Mouse (Mus musculus) heart, postnatal 0 days (tissue): ENCODE results near the gene Ago1.

ENCODE experiments used
- CTCF ChIP-seq: IDR thresholded peaks from 2 replicates; pipeline ENCODE4 v1.5.1; 2016; ENCODE audit warnings: antibody characterized with exemption, control low read depth, low read depth
- EP300 ChIP-seq: IDR thresholded peaks from 2 replicates; pipeline ENCODE4 v1.6.1; 2016; ENCODE audit warnings: antibody characterized with exemption, low read depth

- TF ChIP-seq CTCF: no peak
- TF ChIP-seq EP300: no peak
Observed at GRCm38 (mm10) chr4:126496963-126497362, 28.6 kb upstream of the Ago1 start.
